Mouse (Mus musculus) heart, embryonic 16.5 days (tissue): ENCODE measurements around the gene Aloxe3. TPM values are rescaled to one million over a fixed set of nuclear protein-coding genes. Genes with fewer than 3 reads are reported as not detected.
A peak's percentile ranks its signal among the peaks of the same experiment; 100 is the strongest.
"Not testable (repeated sequence)": the region's sequence is repeated elsewhere in the genome, so short reads cannot be mapped to it uniquely, and the experiment has no call there.

ENCODE experiments used
- ATAC-seq: fragments of 200-750 bp; cut with Nextera tagmentation; replicated peaks from 2 replicates; pipeline ENCODE4 v1.8.0; 2017; ENCODE audit warnings: moderate number of reproducible peaks; ENCODE audit not compliant: insufficient read depth, low FRiP score; ENCODE audit errors: extremely low read depth
- H3K27ac ChIP-seq: fragments of 300-500 bp; sonication (generic); 2 replicates; pipeline ENCODE4 v1.5.1; 2014; ENCODE audit warnings: mild to moderate bottlenecking, low read length, control low read depth, moderate library complexity
- H3K27me3 ChIP-seq: fragments of 300-500 bp; sonication (generic); 2 replicates; pipeline ENCODE4 v1.6.1; 2014; ENCODE audit warnings: low read length, mixed read lengths; ENCODE audit not compliant: control insufficient read depth, insufficient read depth
- H3K36me3 ChIP-seq: fragments of 300-500 bp; sonication (generic); 2 replicates; pipeline ENCODE4 v1.6.1; 2014; ENCODE audit not compliant: control insufficient read depth, insufficient read depth
- H3K4me1 ChIP-seq: fragments of 300-500 bp; sonication (generic); 2 replicates; pipeline ENCODE4 v1.6.1; 2014; ENCODE audit warnings: low read length, mixed read lengths; ENCODE audit not compliant: control insufficient read depth, insufficient read depth
- H3K4me2 ChIP-seq: fragments of 300-500 bp; sonication (generic); 2 replicates; pipeline ENCODE4 v1.6.1; 2014; ENCODE audit warnings: low read depth, mild to moderate bottlenecking, control low read depth, low read length
- H3K4me3 ChIP-seq: fragments of 300-500 bp; sonication (generic); 2 replicates; pipeline ENCODE4 v1.5.1; 2014; ENCODE audit warnings: mild to moderate bottlenecking, control low read depth, low read length
- H3K9ac ChIP-seq: fragments of 300-500 bp; sonication (generic); 2 replicates; pipeline ENCODE4 v1.6.1; 2014; ENCODE audit warnings: low read length, control low read depth
- H3K9me3 ChIP-seq: fragments of 300-500 bp; sonication (generic); replicated peaks from 2 replicates; pipeline ENCODE4 v1.6.1; 2016; ENCODE audit warnings: low read length; ENCODE audit not compliant: control insufficient read depth
- WGBS: fragments of 180-500 bp; shearing (Covaris S2); extraction: QIAGEN DNeasy Blood & Tissue Kit; methylation state at CpG from one replicate; pipeline ENCODE4 v1.1.7; 2014; 5-methylcytosine and 5-hydroxymethylcytosine counted together
- polyA plus RNA-seq: library from polyadenylated mRNA; unstranded; fragments of >200 nt; fragmentation: Nextera tagmentation; extraction: Ambion mirVana; gene quantifications from 2 replicates; pipeline ENCODE4 v1.2.1, GENCODE M21; 2015

Gene Aloxe3
- polyA plus RNA-seq, 1 experiment from 2014 or later = 0.08 TPM

DNA sequence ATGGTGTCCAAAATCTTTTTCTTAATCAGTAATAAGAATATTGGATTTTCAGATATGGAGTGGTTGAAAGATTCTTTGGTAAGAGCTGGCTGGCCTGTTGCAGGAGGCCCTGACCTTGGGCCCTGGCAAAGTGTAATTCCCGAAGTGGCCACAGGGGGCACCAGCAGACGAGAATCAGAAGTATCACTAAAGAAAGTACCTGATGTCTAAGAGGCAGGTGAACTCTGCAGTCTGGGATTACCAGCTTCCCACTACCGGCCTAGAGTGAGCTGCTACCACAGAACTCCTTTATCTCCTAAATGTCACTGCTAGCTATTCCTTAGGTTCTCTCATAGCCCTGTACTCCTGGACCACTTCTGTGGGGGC is 33.3 kb upstream of the Aloxe3 start:
- whole genome bisulfite sequencing = 8% methylated on average over 3 of the region's 3 CpGs
- Histone ChIP-seq H3K9me3 (no peaks in the 10 kb centered on the region), H3K4me3 (no peak overlapping the region), H3K27me3 (no peaks in the 10 kb centered on the region), H3K27ac (peak overlapping the region; percentile 58), H3K36me3 (peaks cover 15% of the 10 kb centered on the region), H3K4me2 (no peak overlapping the region), H3K4me1 (peaks cover 28% of the 10 kb centered on the region), H3K9ac (no peak overlapping the region)
- no peak for ATAC-seq

DNA sequence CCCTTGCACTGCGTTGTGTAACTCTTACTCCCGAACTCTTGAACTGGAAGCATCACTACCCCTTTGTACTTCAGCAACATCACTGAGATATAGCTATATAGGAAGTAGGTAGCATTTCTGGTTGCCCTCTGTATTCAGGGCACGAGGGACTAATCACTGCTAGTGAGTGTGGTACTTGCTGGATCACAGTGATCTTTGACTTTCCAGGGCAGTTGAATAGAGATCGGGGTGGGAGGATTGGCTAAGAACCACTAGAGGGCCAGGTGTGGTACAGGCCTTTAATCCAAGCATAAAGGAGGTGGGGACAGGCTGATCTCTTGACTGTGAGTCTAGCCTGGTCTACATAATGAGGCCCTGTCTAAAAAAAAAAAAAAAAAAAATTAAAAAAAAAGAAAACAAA is 32.8 kb upstream of the Aloxe3 start:
- H3K4me2 ChIP-seq = no peak overlapping the region
- WGBS = 84% methylated on average over 4 of the region's 4 CpGs
- H3K27ac ChIP-seq = peak overlapping the region; percentile 39
- H3K9me3 ChIP-seq = no peaks in the 10 kb centered on the region
- ATAC-seq = no peak
- no peaks in the 10 kb centered on the region for H3K27me3 ChIP-seq
- H3K9ac ChIP-seq = no peak overlapping the region
- peaks cover 15% of the 10 kb centered on the region for H3K36me3 ChIP-seq
- peaks cover 29% of the 10 kb centered on the region for H3K4me1 ChIP-seq
- H3K4me3 ChIP-seq = no peak overlapping the region

DNA sequence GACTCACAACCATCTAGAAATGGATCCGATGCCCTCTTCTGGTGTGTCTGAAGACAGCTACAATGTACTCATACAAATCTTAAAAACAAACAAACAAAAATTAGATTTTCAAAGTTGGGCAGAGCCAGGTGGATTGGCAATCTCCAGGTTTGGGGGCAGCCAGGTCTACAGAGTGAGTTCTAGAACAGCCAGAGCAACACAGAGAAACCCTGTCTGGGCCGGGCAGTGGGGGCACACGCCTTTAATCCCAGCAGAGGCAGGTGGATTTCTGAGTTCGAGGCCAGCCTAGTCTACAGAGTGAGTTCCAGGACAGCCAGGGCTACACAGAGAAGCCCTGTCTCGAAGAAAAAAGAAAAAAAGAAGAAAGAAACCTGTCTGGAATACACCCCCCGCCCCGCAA is 31.8 kb upstream of the Aloxe3 start:
- not testable (repeated sequence) for H3K4me2 ChIP-seq

DNA sequence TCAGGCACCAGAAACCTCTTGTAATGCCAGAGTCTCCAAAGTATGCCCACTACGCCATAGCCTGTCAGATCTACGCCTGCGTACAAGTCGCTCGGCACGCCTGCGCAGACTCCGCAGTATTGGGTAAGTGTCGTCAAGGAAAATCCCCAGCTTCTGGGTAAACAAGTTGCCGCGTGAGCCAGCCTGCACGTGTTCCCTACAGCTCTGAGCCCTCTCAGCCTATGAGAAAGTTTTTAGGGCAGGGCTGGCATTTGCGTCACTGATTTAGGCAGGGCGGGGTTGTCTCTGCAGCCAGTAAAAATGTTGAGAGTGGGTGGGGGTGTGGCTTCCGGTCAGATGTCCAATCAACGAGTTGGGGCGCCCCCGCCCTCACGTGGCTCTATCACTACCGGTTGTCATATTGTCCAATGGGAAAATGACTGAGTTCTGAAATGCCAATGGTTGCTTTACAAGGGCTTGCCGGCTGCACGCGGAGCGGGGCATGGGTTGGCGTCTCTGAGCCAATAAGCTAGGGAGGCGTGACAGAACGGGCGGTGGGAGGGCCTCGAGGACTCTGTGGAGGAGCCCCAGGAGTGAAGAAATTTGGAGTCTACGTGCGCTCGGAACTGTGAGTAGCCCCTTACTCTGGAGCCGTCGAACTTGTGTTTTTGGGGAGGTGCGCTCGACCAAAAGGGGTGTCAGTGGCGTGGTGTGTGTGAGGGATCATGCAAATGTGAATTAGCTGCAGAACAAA is 30.8 kb upstream of the Aloxe3 start, which contains the start of gene Per1:
Gene Per1 (plus strand): TSS at position 521 of the 733 bp plus-strand sequence.
- no peaks in the 10 kb centered on the region for H3K27me3 ChIP-seq
- H3K36me3 ChIP-seq = peaks cover 11% of the 10 kb centered on the region
- H3K27ac ChIP-seq = peak within 1 kb of the TSS; percentile 99
- H3K4me1 ChIP-seq = peaks cover 38% of the 10 kb centered on the region
- WGBS = under 1% methylated on average over 37 of the region's 37 CpGs
- H3K4me3 ChIP-seq = peak within 1 kb of the TSS; percentile 76
- H3K9ac ChIP-seq = peak within 1 kb of the TSS; percentile 93
- peak within 1 kb of the TSS; percentile 98 for H3K4me2 ChIP-seq
- no peaks in the 10 kb centered on the region for H3K9me3 ChIP-seq
- peak; percentile 86 for ATAC-seq

More for the DNA sequence above, 31.8 kb upstream of the Aloxe3 start:
- WGBS = 88% methylated on average over 7 of the region's 7 CpGs
- not testable (repeated sequence) for H3K27me3 ChIP-seq, ATAC-seq, H3K4me3 ChIP-seq, H3K9ac ChIP-seq, H3K9me3 ChIP-seq
- Histone ChIP-seq H3K27ac (peak overlapping the region; percentile 96; the same call in 1 of the 2 replicates), H3K4me1 (peaks cover 36% of the 10 kb centered on the region), H3K36me3 (peaks cover 15% of the 10 kb centered on the region)

DNA sequence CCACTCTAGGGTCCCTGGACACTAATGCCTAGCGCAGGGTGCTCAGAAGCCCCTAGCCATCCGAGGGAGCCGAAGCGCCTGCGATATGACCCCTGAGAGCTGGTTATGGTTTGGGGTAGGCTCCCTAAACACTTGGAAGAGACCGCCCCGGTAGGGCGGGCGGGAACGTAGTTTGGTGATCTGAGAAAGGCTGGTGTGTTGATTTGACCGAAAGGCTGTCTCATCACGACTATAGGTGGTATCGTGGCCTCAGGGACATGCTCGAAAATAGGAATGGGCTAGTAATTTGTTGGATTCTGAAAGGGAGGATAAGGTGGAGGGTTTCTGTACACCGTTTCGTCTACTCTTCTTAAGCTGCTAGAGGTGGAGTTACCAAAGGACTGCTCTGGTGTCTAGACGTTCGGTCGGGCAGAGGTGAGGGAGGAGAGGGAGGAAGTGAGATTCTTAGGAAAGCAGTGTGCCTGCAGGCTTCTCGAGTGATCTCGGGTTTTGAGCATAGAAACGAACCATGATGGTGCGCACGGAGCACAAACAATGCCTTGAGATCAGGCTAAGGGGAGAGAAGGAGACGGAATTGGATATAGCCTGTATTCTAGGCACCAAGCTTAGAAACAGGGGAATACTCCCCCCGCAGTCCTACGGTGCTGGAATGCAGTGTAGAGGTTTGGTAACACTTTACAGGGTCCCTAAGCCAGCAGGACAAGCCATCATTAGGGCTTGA is 30.0 kb upstream of the Aloxe3 start:
- Histone ChIP-seq H3K4me2 (peak overlapping the region; percentile 98), H3K9ac (peak overlapping the region; percentile 93), H3K27me3 (no peaks in the 10 kb centered on the region), H3K4me3 (peak overlapping the region; percentile 76), H3K36me3 (peaks cover 10% of the 10 kb centered on the region), H3K27ac (peak overlapping the region; percentile 99), H3K4me1 (peaks cover 36% of the 10 kb centered on the region), H3K9me3 (no peaks in the 10 kb centered on the region)
- WGBS = under 1% methylated on average over 27 of the region's 27 CpGs
- ATAC-seq = no peak

DNA sequence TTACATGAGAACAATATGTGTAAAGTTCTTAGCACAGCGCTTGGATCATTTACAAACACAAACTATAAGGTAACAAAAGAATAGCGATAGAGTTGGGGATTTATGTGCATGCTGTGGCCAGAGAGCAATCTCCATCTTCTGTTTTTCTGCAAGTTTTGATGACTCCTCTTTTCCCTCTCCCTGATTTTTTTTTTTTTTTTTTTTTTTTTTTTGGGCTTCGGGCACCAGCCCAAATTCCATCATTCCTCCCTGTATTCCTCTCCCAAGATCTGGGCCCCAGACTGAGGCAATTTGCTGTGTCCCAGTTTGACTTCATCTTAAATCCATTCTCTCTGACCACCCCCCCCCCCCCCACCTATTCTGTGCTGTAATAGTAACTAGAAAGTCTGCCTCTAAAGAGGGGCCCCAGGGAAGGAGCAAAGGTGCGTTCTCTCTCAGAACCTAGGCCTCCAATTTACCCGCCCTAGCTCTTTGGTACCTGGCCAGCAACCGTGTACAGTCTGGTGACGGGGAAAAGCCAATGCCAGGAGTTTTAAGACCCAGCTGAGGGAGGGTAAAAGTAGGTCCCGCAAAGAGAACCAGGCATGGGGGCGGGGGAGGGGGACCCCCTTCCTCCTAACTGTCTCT is 29.2 kb upstream of the Aloxe3 start:
- 7% methylated on average over 9 of the region's 9 CpGs for WGBS
- Histone ChIP-seq H3K36me3 (peaks cover 15% of the 10 kb centered on the region), H3K4me2 (peak overlapping the region; percentile 98), H3K4me1 (peaks cover 38% of the 10 kb centered on the region), H3K27ac (peak overlapping the region; percentile 99), H3K4me3 (peak overlapping the region; percentile 76), H3K9me3 (no peaks in the 10 kb centered on the region), H3K9ac (peak overlapping the region; percentile 93), H3K27me3 (no peaks in the 10 kb centered on the region)
- no peak for ATAC-seq

DNA sequence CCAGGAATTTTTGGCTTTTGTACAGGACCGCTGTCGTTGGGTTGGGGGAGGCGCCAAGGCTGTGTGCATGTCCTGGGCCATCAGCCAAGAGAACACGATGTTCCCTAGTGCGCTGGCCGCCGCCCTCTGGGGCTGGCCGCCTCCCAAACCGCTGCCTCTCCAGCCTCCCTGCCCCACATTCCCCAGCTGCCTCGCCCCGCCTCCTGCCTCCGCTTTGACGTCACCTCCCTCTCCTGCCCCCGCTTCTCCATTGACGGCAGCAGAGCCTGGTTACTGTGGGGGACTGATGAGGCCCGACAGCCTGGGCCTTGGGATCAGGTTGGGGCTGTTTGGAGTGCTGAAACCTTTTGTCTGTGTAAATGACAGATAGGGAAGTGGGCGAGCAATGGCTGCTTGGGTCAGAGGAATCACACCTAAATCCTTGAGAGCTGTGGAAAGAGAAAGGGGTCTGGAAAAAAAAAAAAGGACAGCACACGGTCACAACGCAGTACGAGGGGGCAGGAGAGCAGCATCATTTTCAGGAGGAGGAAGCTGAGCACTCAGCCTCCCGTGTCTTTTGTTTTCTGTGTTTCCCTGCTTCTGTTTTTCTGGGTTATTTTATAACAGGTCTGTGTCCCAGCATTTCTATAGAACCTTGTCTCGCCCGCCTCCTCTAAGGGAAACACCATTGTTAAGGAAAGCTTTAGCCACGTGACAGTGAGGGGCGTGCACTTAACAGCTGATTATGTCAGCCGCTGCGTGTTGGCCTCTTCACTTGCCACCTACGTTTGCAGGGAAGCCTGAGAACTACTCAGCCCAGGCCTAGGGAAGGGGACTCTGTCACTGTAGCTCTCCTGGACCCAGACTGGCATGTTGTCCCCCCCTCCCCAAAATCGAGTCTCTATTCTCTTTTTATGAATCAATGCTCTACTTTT is 28.5 kb upstream of the Aloxe3 start:
- Histone ChIP-seq H3K27ac (peak overlapping the region; percentile 99), H3K36me3 (peaks cover 19% of the 10 kb centered on the region), H3K4me2 (peak overlapping the region; percentile 98), H3K4me1 (peaks cover 38% of the 10 kb centered on the region), H3K9ac (peak overlapping the region; percentile 93), H3K27me3 (no peaks in the 10 kb centered on the region), H3K4me3 (peak overlapping the region; percentile 76), H3K9me3 (no peaks in the 10 kb centered on the region)
- ATAC-seq = peak; percentile 59
- 2% methylated on average over 29 of the region's 29 CpGs for WGBS

DNA sequence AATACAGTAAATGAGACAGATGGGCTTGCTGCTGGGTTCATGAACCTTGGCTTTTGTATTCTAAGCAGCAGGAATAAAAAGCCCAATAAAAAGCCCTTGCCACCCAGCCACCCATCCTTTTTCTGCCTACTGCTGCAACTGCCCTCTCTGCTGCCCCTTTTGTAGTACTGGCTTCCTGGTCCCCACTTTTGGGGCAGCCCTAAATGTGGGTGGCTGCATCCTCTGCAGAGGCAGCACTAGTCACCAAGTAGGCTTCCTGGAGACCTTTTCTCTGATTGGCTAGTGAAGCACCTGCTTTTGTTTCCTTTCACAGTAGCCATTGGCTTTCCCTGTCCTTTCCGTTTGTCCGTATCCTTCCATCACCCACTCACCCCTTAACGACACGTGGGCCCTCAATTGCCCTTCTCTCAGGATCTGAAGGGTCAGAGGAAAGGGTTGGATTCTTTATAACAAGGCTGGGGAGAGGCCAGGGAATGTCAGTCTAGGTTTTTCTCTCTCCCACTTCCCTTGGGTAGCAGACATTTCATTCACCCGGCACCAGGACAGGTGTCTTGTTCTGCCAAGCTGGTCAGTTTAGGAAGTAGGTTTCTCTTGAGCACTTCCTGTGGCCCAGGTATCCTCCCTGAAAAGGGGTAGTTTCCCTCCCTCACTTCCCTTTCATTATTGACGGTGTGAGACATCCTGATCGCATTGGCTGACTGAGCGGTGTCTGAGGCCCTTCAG is 27.5 kb upstream of the Aloxe3 start:
- WGBS = 21% methylated on average over 8 of the region's 8 CpGs
- no peaks in the 10 kb centered on the region for H3K9me3 ChIP-seq
- peak overlapping the region; percentile 98 for H3K4me2 ChIP-seq
- H3K27me3 ChIP-seq = no peaks in the 10 kb centered on the region
- no peak for ATAC-seq
- peak overlapping the region; percentile 83 for H3K9ac ChIP-seq
- H3K27ac ChIP-seq = peak overlapping the region; percentile 99
- peaks cover 38% of the 10 kb centered on the region for H3K4me1 ChIP-seq
- peaks cover 28% of the 10 kb centered on the region for H3K36me3 ChIP-seq
- peak overlapping the region; percentile 76 for H3K4me3 ChIP-seq
